10 mouse cellular contexts compared by ENCODE assay signal in genomic region chr7:80903625-80904422, GRCm38 (mm10). TPM values are rescaled to one million over a fixed set of nuclear protein-coding genes. Genes with fewer than 3 reads are reported as not detected.
DNase-seq lines count a peak whose midpoint lies in the region; ATAC-seq lines count a peak whose summit lies in the region.
"Had no signal": no experiment of that assay in that cellular context is flagged by ENCODE, and none has a peak within 500 bp of the region (broad histone marks: within the 10 kb centered on the region; RNA-seq: fewer than 3 reads in every experiment).

No protein-coding gene starts in this region.

- H3K4me3 ChIP-seq in kidney, embryonic 15.5 days (replicated peaks), result no peak overlapping the region
- peak overlapping the region; percentile 59; the same call in 1 of the 2 replicates for H3K4me3 ChIP-seq in brown adipose tissue, adult 24 weeks (ENCODE audit: insufficient read depth, low read depth, low read length)
- peak overlapping the region; percentile 51 for H3K4me3 ChIP-seq in limb, embryonic 13.5 days

- peak overlapping the region; percentile 75; the same call in 1 of the 2 replicates for H3K4me2 ChIP-seq in kidney, embryonic 15.5 days
- peak overlapping the region; percentile 91 for H3K4me2 ChIP-seq in limb, embryonic 13.5 days (replicated peaks)

- no peak overlapping the region for H3K27ac ChIP-seq in kidney, embryonic 15.5 days
- H3K27ac ChIP-seq in brown adipose tissue, adult 24 weeks (replicated peaks; ENCODE audit: low read depth, low read length), result no peak overlapping the region
- H3K27ac ChIP-seq in limb, embryonic 13.5 days, result no peak overlapping the region

- peaks cover 16% of the 10 kb centered on the region for H3K36me3 ChIP-seq in kidney, embryonic 15.5 days
- H3K36me3 ChIP-seq in limb, embryonic 13.5 days, result peaks cover 26% of the 10 kb centered on the region

- no peaks in the 10 kb centered on the region for H3K27me3 ChIP-seq in kidney, embryonic 15.5 days
- no peaks in the 10 kb centered on the region for H3K27me3 ChIP-seq in limb, embryonic 13.5 days

- DNase-seq in cerebellum, adult 11-12 months, result peak; percentile 18
- DNase-seq in cerebellum, postnatal 36 days, result no peak
- no peak for DNase-seq in kidney, adult 9 months
- DNase-seq in cerebellum, adult 9-11 months, result no peak
- DNase-seq in thymus, adult 18-20 months, result no peak
- DNase-seq: cerebellum, adult 18-20 months; heart, postnatal 36 days had no signal

- 91% methylated on average over 11 of the region's 11 CpGs for WGBS in kidney, embryonic 15.5 days
- WGBS in limb, embryonic 13.5 days, result 87% methylated on average over 11 of the region's 11 CpGs

- no peaks in the 10 kb centered on the region for H3K9me3 ChIP-seq in kidney, embryonic 15.5 days (replicated peaks)
- H3K9me3 ChIP-seq in limb, embryonic 13.5 days, result no peaks in the 10 kb centered on the region

- H3K4me1 ChIP-seq in kidney, embryonic 15.5 days, result peaks cover 38% of the 10 kb centered on the region
- H3K4me1 ChIP-seq in brown adipose tissue, adult 24 weeks (ENCODE audit: control insufficient read depth, insufficient read depth, insufficient read length, low read length), result peaks cover 8% of the 10 kb centered on the region
- H3K4me1 ChIP-seq in limb, embryonic 13.5 days, result peaks cover 32% of the 10 kb centered on the region

- H3K9ac ChIP-seq in kidney, embryonic 15.5 days, result no peak overlapping the region
- H3K9ac ChIP-seq in limb, embryonic 13.5 days, result peak overlapping the region; percentile 73; the same call in 1 of the 2 replicates

- ATAC-seq in kidney, embryonic 15.5 days (replicated peaks; ENCODE audit: low FRiP score), result no peak
- ATAC-seq in limb, embryonic 13.5 days (ENCODE audit: low FRiP score, low read depth), result no peak

RNA-seq across cellular contexts. Expression of gene Nmb, which starts 1.1 kb away (rescaled TPM):
- polyA plus RNA-seq in kidney, embryonic 15.5 days (2015; fragmentation: Nextera tagmentation; extraction: Ambion mirVana), result 8.2 and 10.0 TPM in 2 replicates
- polyA plus RNA-seq in brown adipose tissue, adult 24 weeks (2012; ENCODE audit: insufficient read depth, insufficient read length, missing spikeins), result 7.3 and 9.1 TPM in 2 replicates
- 6.1 and 6.5 TPM in 2 replicates for polyA plus RNA-seq in limb, embryonic 13.5 days (2015; fragmentation: Nextera tagmentation; extraction: Ambion mirVana)

RNA-seq across cellular contexts. Expression of gene Wdr73, which starts 2.8 kb away (rescaled TPM):
- 36.7 and 37.5 TPM in 2 replicates for polyA plus RNA-seq in kidney, embryonic 15.5 days (2015; fragmentation: Nextera tagmentation; extraction: Ambion mirVana)
- 10.4 and 19.3 TPM in 2 replicates for polyA plus RNA-seq in brown adipose tissue, adult 24 weeks (2012; ENCODE audit: insufficient read depth, insufficient read length, missing spikeins)
- 32.5 TPM in 2 replicates for polyA plus RNA-seq in limb, embryonic 13.5 days (2015; fragmentation: Nextera tagmentation; extraction: Ambion mirVana)

RNA-seq across cellular contexts. Expression of gene Zscan2, which starts 43.1 kb away (rescaled TPM):
- 2.8 and 2.9 TPM in 2 replicates for polyA plus RNA-seq in kidney, embryonic 15.5 days (2015; fragmentation: Nextera tagmentation; extraction: Ambion mirVana)
- polyA plus RNA-seq in brown adipose tissue, adult 24 weeks (2012; ENCODE audit: insufficient read depth, insufficient read length, missing spikeins), result 1.5 TPM in 1 of 2 replicates, not detected in the other
- 3.6 and 4.5 TPM in 2 replicates for polyA plus RNA-seq in limb, embryonic 13.5 days (2015; fragmentation: Nextera tagmentation; extraction: Ambion mirVana)

RNA-seq across cellular contexts. Expression of gene Sec11a, which starts 43.8 kb away (rescaled TPM):
- polyA plus RNA-seq in kidney, embryonic 15.5 days (2015; fragmentation: Nextera tagmentation; extraction: Ambion mirVana), result 217 and 223 TPM in 2 replicates
- 61.2 and 77.2 TPM in 2 replicates for polyA plus RNA-seq in brown adipose tissue, adult 24 weeks (2012; ENCODE audit: insufficient read depth, insufficient read length, missing spikeins)
- polyA plus RNA-seq in limb, embryonic 13.5 days (2015; fragmentation: Nextera tagmentation; extraction: Ambion mirVana), result 251 and 256 TPM in 2 replicates
